Mouse (Mus musculus) megakaryocyte, embryonic 14.5 days (primary cell): Measurements from ENCODE around the gene Lrrtm3.

Source experiments
- FLI1 ChIP-seq: IDR thresholded peaks from 2 replicates; pipeline ENCODE4 v1.6.1; 2012; ENCODE audit warnings: low read length, inconsistent platforms, mixed read lengths
- GATA1 ChIP-seq: IDR thresholded peaks from 3 replicates; pipeline ENCODE4 v1.6.1; 2012; ENCODE audit warnings: mixed read lengths, low read length, inconsistent platforms, borderline replicate concordance

DNA sequence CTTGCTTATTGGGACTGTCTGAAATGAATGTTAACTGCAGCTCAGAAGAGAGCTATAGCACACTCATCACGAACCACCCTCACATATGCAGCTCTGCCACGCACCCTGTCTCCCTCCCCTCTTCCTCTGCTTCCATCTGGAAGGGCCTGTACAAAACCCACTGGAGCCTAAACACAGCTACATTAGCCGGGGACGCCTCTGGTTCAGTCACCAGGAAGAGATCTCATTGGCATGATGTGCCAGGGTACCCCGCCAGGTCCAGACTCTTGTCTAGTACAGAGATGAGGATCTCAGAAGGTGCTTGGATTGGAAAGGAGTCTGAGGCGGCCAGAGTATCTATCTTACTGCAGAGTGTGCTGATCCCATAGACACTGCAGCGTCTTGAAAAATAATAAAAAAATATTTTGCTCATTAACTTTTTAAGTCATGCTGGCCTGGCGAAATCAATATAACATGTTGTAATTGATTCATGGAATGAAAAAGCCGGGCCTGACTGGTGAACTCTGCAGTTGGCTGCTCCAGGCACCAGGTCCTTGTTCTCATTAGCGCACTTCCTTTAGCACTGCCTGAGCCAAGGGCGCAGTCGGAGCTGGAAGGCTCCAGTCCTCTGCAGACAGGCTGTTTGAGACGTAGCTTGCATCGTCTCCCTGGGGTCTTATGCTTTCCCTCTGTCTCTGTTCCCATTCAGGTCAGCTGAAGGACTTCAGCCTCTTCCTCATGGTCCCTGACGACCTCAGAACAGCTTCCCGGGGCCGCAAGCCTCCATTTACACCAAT, 50.1 kb downstream of the Lrrtm3 start:
- TF ChIP-seq FLI1: no peak
- TF ChIP-seq GATA1: no peak
